Mouse (Mus musculus) heart, adult 2 months (tissue): ENCODE measurements around the gene Kalrn.

ENCODE experiments used
- CTCF ChIP-seq: fragments of 200-600 bp; IDR thresholded peaks from 2 replicates; pipeline ENCODE4 v1.8.1; 2022; ENCODE audit warnings: antibody characterized with exemption, mild to moderate bottlenecking, moderate library complexity
- EP300 ChIP-seq: fragments of 200-500 bp; IDR thresholded peaks from 2 replicates; pipeline ENCODE4 v1.6.1; 2011; ENCODE audit warnings: low read depth, low read length, control low read depth; ENCODE audit not compliant: insufficient read depth
- POLR2A ChIP-seq: fragments of 200-500 bp; IDR thresholded peaks from 2 replicates; pipeline ENCODE4 v1.6.1; 2011; ENCODE audit warnings: mild to moderate bottlenecking, low read depth, low read length, control low read depth; ENCODE audit not compliant: insufficient read depth

GRCm38 (mm10) chr16:34048232-34048631, 525.1 kb downstream of the Kalrn start:
- TF ChIP-seq CTCF (no peak), POLR2A (no peak), EP300 (no peak)
